Mouse (Mus musculus) forebrain, embryonic 16.5 days (tissue): ENCODE results near the gene Otub1. TPM values are rescaled to one million over a fixed set of nuclear protein-coding genes. Genes with fewer than 3 reads are reported as not detected.

Experiments
- ATAC-seq: fragments of 200-750 bp; cut with Nextera tagmentation; 2 replicates; pipeline ENCODE4 v1.8.0; 2017; ENCODE audit warnings: mild to moderate bottlenecking, moderate library complexity
- H3K27ac ChIP-seq: fragments of 300-500 bp; sonication (generic); 2 replicates; pipeline ENCODE4 v1.5.1; 2014; ENCODE audit warnings: low read length, control low read depth
- H3K27me3 ChIP-seq: fragments of 300-500 bp; sonication (generic); replicated peaks from 2 replicates; pipeline ENCODE4 v1.6.1; 2014; ENCODE audit warnings: low read length; ENCODE audit not compliant: control insufficient read depth, insufficient read depth
- H3K36me3 ChIP-seq: fragments of 300-500 bp; sonication (generic); 2 replicates; pipeline ENCODE4 v1.6.1; 2014; ENCODE audit not compliant: control insufficient read depth, insufficient read depth
- H3K4me1 ChIP-seq: fragments of 300-500 bp; sonication (generic); replicated peaks from 2 replicates; pipeline ENCODE4 v1.6.1; 2014; ENCODE audit warnings: low read length; ENCODE audit not compliant: control insufficient read depth, insufficient read depth
- H3K4me2 ChIP-seq: fragments of 300-500 bp; sonication (generic); 2 replicates; pipeline ENCODE4 v1.6.1; 2014; ENCODE audit warnings: mild to moderate bottlenecking, low read length, control low read depth
- H3K4me3 ChIP-seq: fragments of 300-500 bp; sonication (generic); replicated peaks from 2 replicates; pipeline ENCODE4 v1.5.1; 2014; ENCODE audit warnings: mild to moderate bottlenecking, low read length, control low read depth
- H3K9ac ChIP-seq: fragments of 300-500 bp; sonication (generic); replicated peaks from 2 replicates; pipeline ENCODE4 v1.6.1; 2014; ENCODE audit warnings: low read depth, low read length, control low read depth
- H3K9me3 ChIP-seq: fragments of 300-500 bp; sonication (generic); 2 replicates; pipeline ENCODE4 v1.6.1; 2016; ENCODE audit warnings: low read length; ENCODE audit not compliant: control insufficient read depth
- WGBS: fragments of 180-500 bp; shearing (Covaris S2); extraction: QIAGEN DNeasy Blood & Tissue Kit; methylation state at CpG from one replicate; pipeline ENCODE4 v1.1.7; 2014; 5-methylcytosine and 5-hydroxymethylcytosine counted together
- polyA plus RNA-seq: library from polyadenylated mRNA; unstranded; fragments of >200 nt; fragmentation: Nextera tagmentation; extraction: Ambion mirVana; gene quantifications from 2 replicates; pipeline ENCODE4 v1.2.1, GENCODE M21; 2015

The Otub1 gene
- polyA plus RNA-seq, 1 experiment from 2014 or later, result 235 TPM

DNA sequence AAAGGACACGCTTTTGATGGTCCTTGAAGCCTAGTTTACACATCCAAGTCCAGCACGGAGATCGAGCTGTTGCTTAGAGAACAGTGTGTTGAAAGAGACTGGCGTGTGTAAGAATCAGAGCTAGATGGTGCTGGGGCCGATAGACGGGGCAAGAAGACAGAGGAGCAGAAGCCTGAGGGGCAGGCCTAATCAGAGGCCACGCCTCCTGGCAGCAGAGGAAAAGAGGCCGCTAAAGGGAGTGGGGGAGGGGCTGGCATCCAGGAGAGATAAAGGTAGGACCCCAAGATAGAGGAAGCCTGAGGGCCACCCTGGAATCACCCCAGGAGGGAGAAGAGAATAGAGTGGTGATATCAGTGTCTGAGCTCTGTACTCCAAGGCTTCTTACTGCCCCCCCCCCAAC lies 34.7 kb downstream of the Otub1 start:
- Histone ChIP-seq H3K9me3 (no peaks in the 10 kb centered on the region), H3K36me3 (no peaks in the 10 kb centered on the region), H3K4me1 (peaks cover 29% of the 10 kb centered on the region), H3K4me3 (no peak overlapping the region), H3K27ac (no peak overlapping the region), H3K27me3 (no peaks in the 10 kb centered on the region), H3K9ac (no peak overlapping the region), H3K4me2 (no peak overlapping the region)
- ATAC-seq, result peak; percentile 7; the same call in 1 of the 2 replicates
- WGBS, result 10% methylated on average over 8 of the region's 8 CpGs

GRCm38 (mm10) chr19:7170916-7171315 lies 35.2 kb downstream of the Otub1 start:
- H3K9ac ChIP-seq, result no peak overlapping the region
- no peak overlapping the region for H3K27ac ChIP-seq
- no peaks in the 10 kb centered on the region for H3K36me3 ChIP-seq
- peaks cover 28% of the 10 kb centered on the region for H3K4me1 ChIP-seq
- no peak overlapping the region for H3K4me3 ChIP-seq
- H3K4me2 ChIP-seq, result no peak overlapping the region
- H3K9me3 ChIP-seq, result no peaks in the 10 kb centered on the region
- WGBS, result 76% methylated on average over 6 of the region's 6 CpGs
- no peak for ATAC-seq
- no peaks in the 10 kb centered on the region for H3K27me3 ChIP-seq

DNA sequence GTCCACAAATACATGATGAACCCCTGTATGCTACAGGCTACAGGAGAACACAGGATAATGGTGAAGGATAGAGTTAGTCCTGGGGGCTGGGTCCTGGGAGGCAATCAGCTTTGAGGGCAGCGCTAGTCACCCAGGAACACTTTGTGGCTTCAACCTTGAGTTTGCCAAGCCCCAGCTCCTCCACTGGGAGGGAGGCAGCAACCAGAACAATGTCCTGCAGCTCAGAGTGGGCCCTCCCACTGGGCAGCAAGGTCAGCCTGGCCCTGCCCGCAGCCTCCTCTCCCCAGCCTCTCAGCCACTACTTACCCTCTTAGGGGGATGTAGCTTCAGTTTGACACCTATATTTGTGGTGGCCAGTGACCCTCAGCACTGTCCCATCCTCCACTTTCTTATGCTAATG lies 37.7 kb downstream of the Otub1 start:
- no peak overlapping the region for H3K9ac ChIP-seq

GRCm38 (mm10) chr19:7166767-7167166 lies 39.3 kb downstream of the Otub1 start:
- Histone ChIP-seq H3K27me3 (no peaks in the 10 kb centered on the region), H3K4me2 (no peak overlapping the region), H3K27ac (no peak overlapping the region), H3K36me3 (no peaks in the 10 kb centered on the region), H3K9me3 (no peaks in the 10 kb centered on the region), H3K4me3 (no peak overlapping the region), H3K9ac (no peak overlapping the region), H3K4me1 (peaks cover 41% of the 10 kb centered on the region)
- WGBS, result 13% methylated on average over 6 of the region's 6 CpGs
- no peak for ATAC-seq

More for the DNA sequence above, 37.7 kb downstream of the Otub1 start:
- Histone ChIP-seq H3K27ac (no peak overlapping the region), H3K4me2 (no peak overlapping the region), H3K4me1 (peaks cover 46% of the 10 kb centered on the region), H3K9me3 (no peaks in the 10 kb centered on the region), H3K36me3 (no peaks in the 10 kb centered on the region), H3K4me3 (no peak overlapping the region), H3K27me3 (no peaks in the 10 kb centered on the region)
- no peak for ATAC-seq
- WGBS, result 33% methylated on average over 2 of the region's 2 CpGs

DNA sequence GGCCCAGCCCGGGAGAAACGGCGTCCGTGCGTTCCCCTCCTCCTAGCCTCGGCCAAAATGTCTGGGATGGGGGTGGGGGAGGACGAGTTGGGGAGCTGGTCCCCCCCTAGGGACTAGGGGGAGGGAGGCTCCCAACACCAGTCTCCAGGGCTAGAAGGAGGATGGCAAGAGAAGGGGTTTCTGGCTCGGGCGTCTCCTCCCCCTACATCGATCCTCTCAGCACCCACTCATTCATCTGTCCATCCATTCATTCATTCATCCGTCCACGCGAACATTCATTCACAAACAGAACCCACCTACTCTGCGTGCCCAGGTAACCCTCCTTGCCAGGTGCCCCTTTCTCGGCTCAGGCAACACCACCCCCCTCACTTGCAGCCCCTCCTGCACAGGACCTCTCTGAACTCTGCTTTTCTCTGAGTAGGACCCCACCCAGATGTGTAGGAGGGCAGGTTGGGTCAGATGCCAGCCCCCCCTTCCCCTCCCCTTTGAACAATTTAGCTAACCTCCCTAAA lies 39.9 kb downstream of the Otub1 start:
- H3K36me3 ChIP-seq, result no peaks in the 10 kb centered on the region
- peaks cover 36% of the 10 kb centered on the region for H3K4me1 ChIP-seq
- H3K4me2 ChIP-seq, result peak overlapping the region; percentile 89
- ATAC-seq, result peak; percentile 18
- peak overlapping the region; percentile 86 for H3K4me3 ChIP-seq
- H3K27ac ChIP-seq, result no peak overlapping the region; the same call in 1 of the 2 replicates
- H3K9me3 ChIP-seq, result no peaks in the 10 kb centered on the region
- 3% methylated on average over 11 of the region's 15 CpGs for WGBS
- peak overlapping the region; percentile 86 for H3K9ac ChIP-seq
- no peaks in the 10 kb centered on the region for H3K27me3 ChIP-seq

DNA sequence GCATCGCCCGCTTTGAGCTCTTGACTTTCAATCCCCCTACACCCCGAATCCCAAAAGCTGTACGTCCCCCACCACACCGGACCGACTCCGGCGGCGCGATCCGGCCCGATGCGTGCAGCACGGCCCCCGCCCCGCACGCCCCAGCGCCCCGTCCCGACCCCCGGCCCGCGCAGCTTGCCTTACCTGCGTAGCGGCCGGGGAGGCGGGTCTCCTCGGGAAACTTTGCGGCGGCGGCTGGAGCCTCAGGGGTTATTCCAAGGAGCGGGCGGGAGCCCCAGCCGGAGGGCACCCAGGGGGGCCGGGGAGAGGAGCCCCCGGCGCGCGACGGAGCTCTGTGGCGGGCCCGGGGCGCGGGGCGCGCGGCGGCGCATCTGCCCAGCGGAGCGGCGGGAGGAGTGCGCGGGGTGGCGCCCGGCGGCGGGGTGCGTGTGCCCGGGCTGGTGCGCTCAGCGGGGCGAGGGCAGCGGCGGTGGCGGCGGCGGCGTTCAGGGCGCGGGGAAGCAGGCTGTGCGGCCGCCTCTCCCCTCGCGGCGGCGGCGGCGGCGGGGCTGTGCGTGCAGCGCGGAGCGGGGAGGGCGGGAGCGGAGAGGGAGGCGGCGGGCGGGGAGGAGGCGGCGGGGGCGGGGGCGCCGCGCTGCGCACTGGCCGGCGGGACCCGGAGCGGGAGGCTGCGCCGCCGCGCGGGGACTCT lies 40.5 kb downstream of the Otub1 start:
- Histone ChIP-seq H3K9me3 (no peaks in the 10 kb centered on the region), H3K4me3 (peak overlapping the region; percentile 86), H3K36me3 (no peaks in the 10 kb centered on the region), H3K27me3 (no peaks in the 10 kb centered on the region), H3K9ac (peak overlapping the region; percentile 86), H3K27ac (peak overlapping the region; percentile 58), H3K4me1 (peaks cover 38% of the 10 kb centered on the region), H3K4me2 (peak overlapping the region; percentile 89)
- ATAC-seq, result peak; percentile 43
- 0% methylated on average over 40 of the region's 105 CpGs for WGBS

- Histone ChIP-seq H3K4me3 (peak overlapping the region; percentile 86), H3K4me1 (peaks cover 46% of the 10 kb centered on the region), H3K27me3 (no peaks in the 10 kb centered on the region), H3K4me2 (peak overlapping the region; percentile 89), H3K36me3 (no peaks in the 10 kb centered on the region), H3K9me3 (no peaks in the 10 kb centered on the region), H3K9ac (peak overlapping the region; percentile 86), H3K27ac (peak overlapping the region; percentile 53)
- WGBS, result under 1% methylated on average over 32 of the region's 35 CpGs
- ATAC-seq, result peak; percentile 11
Measured at GRCm38 (mm10) chr19:7164820-7165323, 41.2 kb downstream of the Otub1 start.

GRCm38 (mm10) chr19:7164238-7164637 lies 41.9 kb downstream of the Otub1 start:
- Histone ChIP-seq H3K4me2 (peak overlapping the region; percentile 89), H3K4me3 (peak overlapping the region; percentile 86), H3K27ac (no peak overlapping the region), H3K4me1 (peaks cover 52% of the 10 kb centered on the region), H3K9ac (peak overlapping the region; percentile 86), H3K9me3 (no peaks in the 10 kb centered on the region), H3K36me3 (no peaks in the 10 kb centered on the region), H3K27me3 (no peaks in the 10 kb centered on the region)
- WGBS, result 7% methylated on average over 6 of the region's 6 CpGs
- ATAC-seq, result no peak

GRCm38 (mm10) chr19:7161064-7161463 lies 45.1 kb downstream of the Otub1 start:
- no peak overlapping the region for H3K4me2 ChIP-seq
- H3K36me3 ChIP-seq, result no peaks in the 10 kb centered on the region
- H3K27ac ChIP-seq, result no peak overlapping the region
- no peaks in the 10 kb centered on the region for H3K27me3 ChIP-seq
- H3K9me3 ChIP-seq, result no peaks in the 10 kb centered on the region
- no peak overlapping the region for H3K4me3 ChIP-seq
- no peak for ATAC-seq
- no peak overlapping the region for H3K9ac ChIP-seq
- H3K4me1 ChIP-seq, result peaks cover 65% of the 10 kb centered on the region
- 69% methylated on average over 3 of the region's 3 CpGs for WGBS
